Mouse (Mus musculus): Measurements from ENCODE around the gene Fam71e2. TPM values are rescaled to one million over a fixed set of nuclear protein-coding genes. Genes with fewer than 3 reads are reported as not detected.

Gene Fam71e2
- total and polyA plus RNA-seq, 3 experiments, result not detected

GRCm38 (mm10) chr7:4782759-4783158 is 11.7 kb upstream of the Fam71e2 start, which contains the start of the genes Il11 and Tmem190:
Gene Il11 (minus strand): TSS chr7:4782859.
Gene Tmem190 (plus strand): TSS chr7:4782937.
- Histone ChIP-seq H3K4me3 (ENCODE audit: control insufficient read depth in 1 of 2, insufficient read depth in 1 of 2, low read depth in 2 of 2, low read length in 2 of 2) (no peak within 1 kb of the TSS), H3K9me3 (replicated peaks; ENCODE audit: insufficient read depth, low read length) (no peaks in the 10 kb centered on the region), H3K27me3 (ENCODE audit: control insufficient read depth in 1 of 2, insufficient read depth in 2 of 2, low read length in 2 of 2) (no peaks in the 10 kb centered on the region), H3K9ac (ENCODE audit: control insufficient read depth, low read depth, low read length, poor library complexity, severe bottlenecking) (no peak within 1 kb of the TSS), H3K4me1 (ENCODE audit: control insufficient read depth in 1 of 2, insufficient read depth in 2 of 2, low read length in 2 of 2) (peaks cover 2 to 16% of the 10 kb centered on the region in 2 experiments; a peak in 3 of 4 replicates), H3K79me2 (ENCODE audit: control insufficient read depth, insufficient read depth, low read length, poor library complexity) (peaks cover 10% of the 10 kb centered on the region), H3K27ac (ENCODE audit: control insufficient read depth, low read depth, low read length) (no peak within 1 kb of the TSS), H3K36me3 (ENCODE audit: control insufficient read depth in 1 of 2, insufficient read depth in 2 of 2, low read length in 2 of 2) (peaks cover 0 to 13% of the 10 kb centered on the region in 2 experiments; a peak in 3 of 4 replicates)
- TF ChIP-seq POLR2AphosphoS2 (IDR thresholded peaks at IDR 0.05; ENCODE audit: low read length) (0 out of 2 replicates have a peak, but pooled peaks have one; percentile 22), TBP (IDR thresholded peaks at IDR 0.05; ENCODE audit: low read depth, low read length) (no peak)
- DNase-seq (ENCODE audit: low read depth, low spot score), result peak; percentile 11

GRCm38 (mm10) chr7:4782130-4782529 is 11.0 kb upstream of the Fam71e2 start:
- H3K27ac ChIP-seq (ENCODE audit: control insufficient read depth, low read depth, low read length), result no peak overlapping the region
- H3K9ac ChIP-seq (ENCODE audit: control insufficient read depth, low read depth, low read length, poor library complexity, severe bottlenecking), result no peak overlapping the region
- H3K4me1 ChIP-seq (ENCODE audit: control insufficient read depth in 1 of 2, insufficient read depth in 2 of 2, low read length in 2 of 2), result peaks cover 0 to 10% of the 10 kb centered on the region in 2 experiments; a peak in 2 of 4 replicates
- H3K9me3 ChIP-seq (replicated peaks; ENCODE audit: insufficient read depth, low read length), result no peaks in the 10 kb centered on the region
- H3K79me2 ChIP-seq (ENCODE audit: control insufficient read depth, insufficient read depth, low read length, poor library complexity), result peaks cover 4% of the 10 kb centered on the region
- H3K27me3 ChIP-seq (ENCODE audit: control insufficient read depth in 1 of 2, insufficient read depth in 2 of 2, low read length in 2 of 2), result peaks cover 0 to 1% of the 10 kb centered on the region in 2 experiments; a peak in 2 of 4 replicates
- TF ChIP-seq TBP (IDR thresholded peaks at IDR 0.05; ENCODE audit: low read depth, low read length), result no peak
- TF ChIP-seq MXI1 (IDR thresholded peaks at IDR 0.05; ENCODE audit: low read depth, low read length), result no peak
- no peak for TF ChIP-seq RCOR1 (IDR thresholded peaks at IDR 0.05; ENCODE audit: low read depth, low read length)
- no peak for TF ChIP-seq USF1 (IDR thresholded peaks at IDR 0.05; ENCODE audit: low read depth, low read length)
- no peak for TF ChIP-seq SMC3 (IDR thresholded peaks at IDR 0.05; ENCODE audit: low read depth, low read length)
- no peak for TF ChIP-seq NRF1 (IDR thresholded peaks at IDR 0.05; ENCODE audit: insufficient read depth, low read depth, low read length, poor library complexity, severe bottlenecking)
- TF ChIP-seq SIN3A (IDR thresholded peaks at IDR 0.05; ENCODE audit: low read length), result no peak
- no peak for TF ChIP-seq UBTF (IDR thresholded peaks at IDR 0.05; ENCODE audit: borderline replicate concordance, insufficient read depth, low read depth, low read length)
- TF ChIP-seq POLR2AphosphoS5 (IDR thresholded peaks at IDR 0.05; ENCODE audit: borderline replicate concordance, low read depth, low read length), result no peak
- TF ChIP-seq BHLHE40 (IDR thresholded peaks at IDR 0.05; ENCODE audit: borderline replicate concordance, low read depth, low read length), result no peak
- no peak for TF ChIP-seq ZMIZ1 (IDR thresholded peaks at IDR 0.05; ENCODE audit: low read depth, low read length)
- no peak for TF ChIP-seq MAFK (IDR thresholded peaks at IDR 0.05; ENCODE audit: borderline replicate concordance, low read depth, low read length)
- no peak for TF ChIP-seq MYC (IDR thresholded peaks at IDR 0.05; ENCODE audit: low read depth, low read length)
- no peak for TF ChIP-seq EP300 (IDR thresholded peaks at IDR 0.05; ENCODE audit: low read depth in 1 of 2, low read length in 2 of 2)
- no peak for TF ChIP-seq ZNF384 (IDR thresholded peaks at IDR 0.05; ENCODE audit: low read depth, low read length)
- no peak for TF ChIP-seq HCFC1 (IDR thresholded peaks at IDR 0.05; ENCODE audit: low read depth, low read length)
- no peak for TF ChIP-seq MAX (IDR thresholded peaks at IDR 0.05; ENCODE audit: low read length)
- TF ChIP-seq GABPA (IDR thresholded peaks at IDR 0.05; ENCODE audit: low read depth, low read length), result no peak
- TF ChIP-seq E2F4 (IDR thresholded peaks at IDR 0.05; ENCODE audit: borderline replicate concordance, low read depth, low read length), result no peak
- no peak for TF ChIP-seq CTCF (IDR thresholded peaks at IDR 0.05 in 2 of 3, conservative IDR thresholded peaks at IDR 0.05 in 1 of 3; ENCODE audit: control insufficient read depth in 1 of 3, insufficient read depth in 1 of 3, low read depth in 2 of 3, low read length in 3 of 3, poor library complexity in 1 of 3, severe bottlenecking in 1 of 3)
- H3K36me3 ChIP-seq (ENCODE audit: control insufficient read depth in 1 of 2, insufficient read depth in 2 of 2, low read length in 2 of 2), result peaks cover 0 to 7% of the 10 kb centered on the region in 2 experiments; a peak in 3 of 4 replicates
- no peak overlapping the region for H3K4me3 ChIP-seq (ENCODE audit: control insufficient read depth in 1 of 2, insufficient read depth in 1 of 2, low read depth in 2 of 2, low read length in 2 of 2)
- DNase-seq (ENCODE audit: low read depth, low spot score), result peak; percentile 28
